ENCODE assay signal across 9 mouse cellular contexts in the genomic region with DNA sequence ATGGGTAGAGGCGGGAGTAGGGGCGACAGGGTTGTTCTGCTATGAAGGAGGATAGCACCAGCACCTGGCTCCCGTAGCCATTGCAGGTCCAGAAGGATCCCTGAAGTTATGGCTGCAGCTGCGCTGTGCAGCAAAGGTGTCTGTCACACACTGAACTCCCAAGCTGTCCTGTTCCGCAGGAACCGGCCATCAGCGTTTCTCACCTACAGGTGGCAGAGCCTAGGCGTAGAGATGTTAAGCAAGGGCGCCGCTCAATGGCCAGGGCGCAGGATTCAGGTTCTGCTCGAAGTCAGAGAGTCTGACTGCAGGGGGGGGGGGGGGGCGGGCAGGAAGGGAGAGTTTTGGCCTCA.
DNase-seq lines count a peak whose midpoint lies in the region; ATAC-seq and TF ChIP-seq lines count a peak whose summit lies in the region.
"Had no signal": no experiment of that assay in that cellular context is flagged by ENCODE, and none has a peak within 500 bp of the region (broad histone marks: within the 10 kb centered on the region; RNA-seq: fewer than 3 reads in every experiment).

No protein-coding gene starts in this region.

- H3K9ac ChIP-seq in forebrain, embryonic 11.5 days (ENCODE audit: low read length), result no peak overlapping the region
- peak overlapping the region; percentile 40; the same call in 1 of the 2 replicates for H3K9ac ChIP-seq in limb, embryonic 12.5 days (replicated peaks)
- H3K9ac ChIP-seq in neural tube, embryonic 14.5 days (replicated peaks; ENCODE audit: low read depth, low read length), result peak overlapping the region; percentile 42

- TF ChIP-seq CTCF in layer of hippocampus, adult 2 months (conservative IDR thresholded peaks at IDR 0.05), result peak; percentile 26

- no peak overlapping the region; the same call in 1 of the 2 replicates for H3K4me3 ChIP-seq in layer of hippocampus, adult 2 months
- H3K4me3 ChIP-seq in forebrain, embryonic 11.5 days (ENCODE audit: low read depth, low read length), result peak overlapping the region; percentile 18
- H3K4me3 ChIP-seq in limb, embryonic 12.5 days (replicated peaks), result peak overlapping the region; percentile 30
- H3K4me3 ChIP-seq in neural tube, embryonic 14.5 days (ENCODE audit: low read depth, low read length), result peak overlapping the region; percentile 28

- no peaks in the 10 kb centered on the region for H3K36me3 ChIP-seq in forebrain, embryonic 11.5 days (ENCODE audit: control insufficient read depth, insufficient read depth, low read length)
- H3K36me3 ChIP-seq in limb, embryonic 12.5 days, result no peaks in the 10 kb centered on the region
- no peaks in the 10 kb centered on the region for H3K36me3 ChIP-seq in neural tube, embryonic 14.5 days (ENCODE audit: control insufficient read depth, insufficient read depth, low read length)

- H3K4me2 ChIP-seq in forebrain, embryonic 11.5 days (ENCODE audit: low read depth, low read length, severe bottlenecking), result peak overlapping the region; percentile 45; the same call in 1 of the 2 replicates
- peak overlapping the region; percentile 52 for H3K4me2 ChIP-seq in limb, embryonic 12.5 days
- H3K4me2 ChIP-seq in neural tube, embryonic 14.5 days (ENCODE audit: low read depth, low read length), result peak overlapping the region; percentile 51

- no peaks in the 10 kb centered on the region for H3K9me3 ChIP-seq in forebrain, embryonic 11.5 days (ENCODE audit: control insufficient read depth, low read length)
- H3K9me3 ChIP-seq in limb, embryonic 12.5 days, result no peaks in the 10 kb centered on the region
- H3K9me3 ChIP-seq in neural tube, embryonic 14.5 days (ENCODE audit: control insufficient read depth, low read length), result no peaks in the 10 kb centered on the region

- peak; percentile 15; the same call in 1 of the 2 replicates for ATAC-seq in forebrain, embryonic 11.5 days (replicated peaks; ENCODE audit: low FRiP score)
- ATAC-seq in limb, embryonic 12.5 days (ENCODE audit: insufficient number of reproducible peaks, insufficient read depth, low FRiP score, low TSS enrichment, low read depth), result 0 out of 2 replicates have a peak, but pooled peaks have one; percentile 0
- no peak; the same call in 1 of the 2 replicates for ATAC-seq in neural tube, embryonic 14.5 days (ENCODE audit: low read depth)

- peaks cover 46% of the 10 kb centered on the region for H3K27me3 ChIP-seq in forebrain, embryonic 11.5 days (ENCODE audit: control insufficient read depth, insufficient read depth, low read length)
- H3K27me3 ChIP-seq in limb, embryonic 12.5 days, result peaks cover 99% of the 10 kb centered on the region
- H3K27me3 ChIP-seq in neural tube, embryonic 14.5 days (ENCODE audit: control insufficient read depth, insufficient read depth, low read length), result peaks cover 30% of the 10 kb centered on the region

- no peak overlapping the region for H3K27ac ChIP-seq in layer of hippocampus, adult 2 months
- no peak overlapping the region for H3K27ac ChIP-seq in forebrain, embryonic 11.5 days (ENCODE audit: low read depth, low read length)
- no peak overlapping the region for H3K27ac ChIP-seq in limb, embryonic 12.5 days
- H3K27ac ChIP-seq in neural tube, embryonic 14.5 days (ENCODE audit: low read depth, low read length), result no peak overlapping the region

- DNase-seq in layer of hippocampus, adult 2 months (ENCODE audit: low spot score in 2 of 2), result no peak
- no peak for DNase-seq in layer of hippocampus, adult 8-10 months (ENCODE audit: low spot score in 2 of 2)
- DNase-seq in forebrain, embryonic 11.5 days (ENCODE audit: low spot score), result no peak
- no peak for DNase-seq in ovary, adult 18-20 months (ENCODE audit: low spot score)
- no peak for DNase-seq in cerebellum, postnatal 4 days (ENCODE audit: low spot score in 2 of 2)
- no peak for DNase-seq in adrenal gland, postnatal 36 days
- DNase-seq: lung, adult 18-20 months had no signal

- 3% methylated on average over 9 of the region's 13 CpGs for WGBS in forebrain, embryonic 11.5 days
- WGBS in limb, embryonic 12.5 days, result 1% methylated on average over 13 of the region's 13 CpGs
- WGBS in neural tube, embryonic 14.5 days, result 7% methylated on average over 11 of the region's 13 CpGs

- H3K4me1 ChIP-seq in forebrain, embryonic 11.5 days (replicated peaks; ENCODE audit: control insufficient read depth, insufficient read depth, low read length), result peaks cover 7% of the 10 kb centered on the region
- H3K4me1 ChIP-seq in limb, embryonic 12.5 days (replicated peaks), result peaks cover 29% of the 10 kb centered on the region
- peaks cover 7% of the 10 kb centered on the region for H3K4me1 ChIP-seq in neural tube, embryonic 14.5 days (ENCODE audit: control insufficient read depth, insufficient read depth, low read length)
